ENCODE assay signal across 23 mouse cellular contexts in the genomic region with DNA sequence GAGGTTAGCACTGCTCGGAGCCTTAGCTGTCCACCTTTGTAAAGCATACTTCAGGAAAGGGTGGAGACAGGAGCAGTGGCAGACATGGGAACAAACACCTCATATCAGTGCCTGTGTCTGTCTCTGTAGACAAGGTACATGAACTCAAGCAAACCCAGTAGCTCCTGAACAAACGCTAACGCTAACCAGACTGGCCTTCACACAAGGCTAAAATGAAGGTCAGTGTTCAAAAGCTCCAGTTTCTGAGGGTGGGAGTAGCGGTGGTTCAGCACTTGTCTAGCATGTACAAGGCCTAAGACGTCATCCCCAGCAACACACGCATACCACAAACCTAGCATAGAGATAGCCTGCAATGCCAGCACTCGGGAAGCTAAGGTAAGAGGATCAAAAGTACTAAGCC. TPM values are rescaled to one million over a fixed set of nuclear protein-coding genes. Genes with fewer than 3 reads are reported as not detected.
A peak's percentile ranks its signal among the peaks of the same experiment; 100 is the strongest.
DNase-seq lines count a peak whose midpoint lies in the region; ATAC-seq and TF ChIP-seq lines count a peak whose summit lies in the region.
"Had no signal": no experiment of that assay in that cellular context is flagged by ENCODE, and none has a peak within 500 bp of the region (broad histone marks: within the 10 kb centered on the region; RNA-seq: fewer than 3 reads in every experiment).

No protein-coding gene starts in this region.

- peaks cover 85% of the 10 kb centered on the region for H3K36me3 ChIP-seq in heart, embryonic 13.5 days
- H3K36me3 ChIP-seq in megakaryocyte, embryonic 14.5 days (replicated peaks; ENCODE audit: low read length), result peaks cover 75% of the 10 kb centered on the region
- peaks cover 10% of the 10 kb centered on the region for H3K36me3 ChIP-seq in stomach, postnatal 0 days (ENCODE audit: control insufficient read depth, insufficient read depth, low read length)

- 64% methylated on average over 7 of the region's 7 CpGs for WGBS in heart, embryonic 13.5 days
- whole genome bisulfite sequencing in stomach, postnatal 0 days, result 71% methylated on average over 7 of the region's 7 CpGs

- TF ChIP-seq CTCF in stomach, postnatal 0 days (IDR thresholded peaks at IDR 0.05; ENCODE audit: low read depth), result no peak

- H3K4me2 ChIP-seq in heart, embryonic 13.5 days, result no peak overlapping the region
- H3K4me2 ChIP-seq in stomach, postnatal 0 days (replicated peaks; ENCODE audit: low read depth), result no peak overlapping the region
- H3K4me2 ChIP-seq: hindbrain, embryonic 13.5 days; liver, embryonic 11.5 days had no signal

- peak overlapping the region; percentile 12; the same call in 1 of the 2 replicates for H3K9ac ChIP-seq in heart, embryonic 13.5 days
- H3K9ac ChIP-seq in stomach, postnatal 0 days (ENCODE audit: low read length), result no peak overlapping the region
- H3K9ac ChIP-seq: hindbrain, embryonic 13.5 days had no signal

- H3K27me3 ChIP-seq in heart, embryonic 13.5 days (replicated peaks), result no peaks in the 10 kb centered on the region
- no peaks in the 10 kb centered on the region for H3K27me3 ChIP-seq in megakaryocyte, embryonic 14.5 days (replicated peaks)
- H3K27me3 ChIP-seq in stomach, postnatal 0 days (ENCODE audit: control insufficient read depth, insufficient read depth, low read length), result no peaks in the 10 kb centered on the region
- H3K27me3 ChIP-seq: hindbrain, embryonic 13.5 days had no signal

- H3K9me3 ChIP-seq in heart, embryonic 13.5 days, result no peaks in the 10 kb centered on the region
- no peaks in the 10 kb centered on the region for H3K9me3 ChIP-seq in megakaryocyte, embryonic 14.5 days
- no peaks in the 10 kb centered on the region for H3K9me3 ChIP-seq in stomach, postnatal 0 days (ENCODE audit: control insufficient read depth, low read length)
- H3K9me3 ChIP-seq: hindbrain, embryonic 13.5 days had no signal

- H3K27ac ChIP-seq in heart, embryonic 13.5 days (replicated peaks), result 0 out of 2 replicates have a peak overlapping the region, but pooled peaks have one; percentile 22
- peak overlapping the region; percentile 10; the same call in 1 of the 2 replicates for H3K27ac ChIP-seq in brown adipose tissue, adult 24 weeks (replicated peaks; ENCODE audit: low read depth, low read length)
- no peak overlapping the region; the same call in 1 of the 2 replicates for H3K27ac ChIP-seq in stomach, postnatal 0 days (replicated peaks)
- H3K27ac ChIP-seq: gastrocnemius, adult 2 months; hindbrain, embryonic 13.5 days; kidney, postnatal 0 days; left cerebral cortex, adult 2 months had no signal

- no peak overlapping the region for H3K4me3 ChIP-seq in heart, embryonic 13.5 days
- peak overlapping the region; percentile 14 for H3K4me3 ChIP-seq in megakaryocyte, embryonic 14.5 days (replicated peaks)
- no peak overlapping the region for H3K4me3 ChIP-seq in brown adipose tissue, adult 24 weeks (ENCODE audit: insufficient read depth, low read depth, low read length)
- H3K4me3 ChIP-seq in stomach, postnatal 0 days (ENCODE audit: low read depth, low read length), result no peak overlapping the region
- H3K4me3 ChIP-seq: gastrocnemius, adult 2 months; hindbrain, embryonic 13.5 days; left cerebral cortex, adult 2 months had no signal

- no peak for DNase-seq in heart, adult 8-10 months (ENCODE audit: low spot score)
- no peak for DNase-seq in stomach, postnatal 0 days (ENCODE audit: low spot score)
- DNase-seq in lung, postnatal 4 days, result no peak
- DNase-seq: cerebellum, adult 8-10 months; cerebellum, postnatal 36 days; gastrocnemius, adult 2 months; heart, postnatal 14 days; left cerebral cortex, postnatal 4 days; lung, adult 18-20 months; lung, postnatal 10 days; thymus, adult 2 months; thymus, postnatal 4 days had no signal

- ATAC-seq in heart, embryonic 13.5 days (ENCODE audit: extremely low read depth, insufficient number of reproducible peaks, low FRiP score, low TSS enrichment), result no peak
- no peak for ATAC-seq in megakaryocyte, adult 5-6 weeks (ENCODE audit: poor library complexity, severe bottlenecking)
- ATAC-seq in stomach, postnatal 0 days (ENCODE audit: low FRiP score, low TSS enrichment), result peak; percentile 39; the same call in 1 of the 2 replicates
- ATAC-seq: forebrain, embryonic 14.5 days; inflammation-experienced regulatory T-cells, adult 6 months; midbrain, embryonic 16.5 days had no signal

- TF ChIP-seq EP300 in stomach, postnatal 0 days (optimal IDR thresholded peaks at IDR 0.05), result no peak

- H3K4me1 ChIP-seq in heart, embryonic 13.5 days, result peaks cover 52% of the 10 kb centered on the region
- peaks cover 48% of the 10 kb centered on the region for H3K4me1 ChIP-seq in megakaryocyte, embryonic 14.5 days
- H3K4me1 ChIP-seq in brown adipose tissue, adult 24 weeks (ENCODE audit: control insufficient read depth, insufficient read depth, insufficient read length, low read length), result peaks cover 13% of the 10 kb centered on the region
- H3K4me1 ChIP-seq in stomach, postnatal 0 days (replicated peaks; ENCODE audit: control insufficient read depth, insufficient read depth), result no peaks in the 10 kb centered on the region

RNA-seq across cellular contexts. Expression of gene Akr1a1, which starts 5.9 kb away (rescaled TPM):
- polyA plus RNA-seq in heart, embryonic 13.5 days (2015; fragmentation: Nextera tagmentation; extraction: Ambion mirVana), result 580 and 636 TPM in 2 replicates
- 100 to 1,000 TPM; 297 to 332 (median 327) TPM for total RNA-seq in heart, adult 8-10 months (2022)
- 135 and 303 TPM in 2 replicates for polyA plus RNA-seq in megakaryocyte, embryonic 14.5 days (2012; ENCODE audit: insufficient read depth, low replicate concordance)
- 465 and 471 TPM in 2 replicates for total RNA-seq in megakaryocyte, adult 5-6 weeks (2015)
- 733 and 897 TPM in 2 replicates for total RNA-seq in megakaryocyte, adult 5-6 weeks (2017)
- polyA plus RNA-seq in brown adipose tissue, adult 24 weeks (2012; ENCODE audit: insufficient read depth, insufficient read length, missing spikeins), result 444 and 532 TPM in 2 replicates
- polyA plus RNA-seq in stomach, postnatal 0 days (2015; fragmentation: Nextera tagmentation; extraction: Ambion mirVana), result 755 and 765 TPM in 2 replicates

RNA-seq across cellular contexts. Expression of gene Nasp, which starts 17.9 kb away (rescaled TPM):
- polyA plus RNA-seq in heart, embryonic 13.5 days (2015; fragmentation: Nextera tagmentation; extraction: Ambion mirVana), result 87.3 and 87.4 TPM in 2 replicates
- 10 to 100 TPM; 13.3 to 18.4 (median 16.0) TPM for total RNA-seq in heart, adult 8-10 months (2022)
- polyA plus RNA-seq in megakaryocyte, embryonic 14.5 days (2012; ENCODE audit: insufficient read depth, low replicate concordance), result 2.1 and 5.4 TPM in 2 replicates
- 95.7 and 101 TPM in 2 replicates for total RNA-seq in megakaryocyte, adult 5-6 weeks (2015)
- 225 and 236 TPM in 2 replicates for total RNA-seq in megakaryocyte, adult 5-6 weeks (2017)
- 7.7 and 12.5 TPM in 2 replicates for polyA plus RNA-seq in brown adipose tissue, adult 24 weeks (2012; ENCODE audit: insufficient read depth, insufficient read length, missing spikeins)
- polyA plus RNA-seq in stomach, postnatal 0 days (2015; fragmentation: Nextera tagmentation; extraction: Ambion mirVana), result 32.9 TPM in 2 replicates

RNA-seq across cellular contexts. Expression of gene Prdx1, which starts 39.7 kb away (rescaled TPM):
- 967 and 1,034 TPM in 2 replicates for polyA plus RNA-seq in heart, embryonic 13.5 days (2015; fragmentation: Nextera tagmentation; extraction: Ambion mirVana)
- total RNA-seq in heart, adult 8-10 months (2022), result 100 to 1,000 TPM; 475 to 641 (median 529) TPM
- 13.8 TPM in 1 of 2 replicates, not detected in the other for polyA plus RNA-seq in megakaryocyte, embryonic 14.5 days (2012; ENCODE audit: insufficient read depth, low replicate concordance)
- total RNA-seq in megakaryocyte, adult 5-6 weeks (2015), result 556 and 644 TPM in 2 replicates
- total RNA-seq in megakaryocyte, adult 5-6 weeks (2017), result 344 and 395 TPM in 2 replicates
- polyA plus RNA-seq in brown adipose tissue, adult 24 weeks (2012; ENCODE audit: insufficient read depth, insufficient read length, missing spikeins), result 971 and 1,048 TPM in 2 replicates
- 1,868 and 2,021 TPM in 2 replicates for polyA plus RNA-seq in stomach, postnatal 0 days (2015; fragmentation: Nextera tagmentation; extraction: Ambion mirVana)

RNA-seq across cellular contexts. Expression of gene Ccdc17, which starts 49.2 kb away (rescaled TPM):
- polyA plus RNA-seq in heart, embryonic 13.5 days (2015; fragmentation: Nextera tagmentation; extraction: Ambion mirVana), result 3.1 and 3.6 TPM in 2 replicates
- total RNA-seq in heart, adult 8-10 months (2022), result 1 to 10 TPM; 3.1 to 3.5 (median 3.3) TPM
- 0.31 and 2.6 TPM in 2 replicates for polyA plus RNA-seq in megakaryocyte, embryonic 14.5 days (2012; ENCODE audit: insufficient read depth, low replicate concordance)
- total RNA-seq in megakaryocyte, adult 5-6 weeks (2015), result 2.7 and 3.3 TPM in 2 replicates
- 2.6 and 4.3 TPM in 2 replicates for total RNA-seq in megakaryocyte, adult 5-6 weeks (2017)
- 2.7 and 4.5 TPM in 2 replicates for polyA plus RNA-seq in brown adipose tissue, adult 24 weeks (2012; ENCODE audit: insufficient read depth, insufficient read length, missing spikeins)
- 4.7 and 5.3 TPM in 2 replicates for polyA plus RNA-seq in stomach, postnatal 0 days (2015; fragmentation: Nextera tagmentation; extraction: Ambion mirVana)

Comparison
In these comparisons a context has a peak if more than half of its experiments do, and no peak if none do; other contexts are left out.
1. RNA of gene Prdx1, which starts 39.7 kb away (polyA plus RNA-seq): 1,868 to 2,021 TPM in stomach, postnatal 0 days, 971 to 1,048 TPM in brown adipose tissue, adult 24 weeks and 967 to 1,034 TPM in heart, embryonic 13.5 days; 13.8 TPM in megakaryocyte, embryonic 14.5 days; every median in the first group is over 10 times any median in the second.